Mouse (Mus musculus): ENCODE results near the gene Gm49661. TPM values are rescaled to one million over a fixed set of nuclear protein-coding genes. Genes with fewer than 3 reads are reported as not detected.

Gm49661 gene
- polyA plus RNA-seq, 1 experiment: not detected

DNA sequence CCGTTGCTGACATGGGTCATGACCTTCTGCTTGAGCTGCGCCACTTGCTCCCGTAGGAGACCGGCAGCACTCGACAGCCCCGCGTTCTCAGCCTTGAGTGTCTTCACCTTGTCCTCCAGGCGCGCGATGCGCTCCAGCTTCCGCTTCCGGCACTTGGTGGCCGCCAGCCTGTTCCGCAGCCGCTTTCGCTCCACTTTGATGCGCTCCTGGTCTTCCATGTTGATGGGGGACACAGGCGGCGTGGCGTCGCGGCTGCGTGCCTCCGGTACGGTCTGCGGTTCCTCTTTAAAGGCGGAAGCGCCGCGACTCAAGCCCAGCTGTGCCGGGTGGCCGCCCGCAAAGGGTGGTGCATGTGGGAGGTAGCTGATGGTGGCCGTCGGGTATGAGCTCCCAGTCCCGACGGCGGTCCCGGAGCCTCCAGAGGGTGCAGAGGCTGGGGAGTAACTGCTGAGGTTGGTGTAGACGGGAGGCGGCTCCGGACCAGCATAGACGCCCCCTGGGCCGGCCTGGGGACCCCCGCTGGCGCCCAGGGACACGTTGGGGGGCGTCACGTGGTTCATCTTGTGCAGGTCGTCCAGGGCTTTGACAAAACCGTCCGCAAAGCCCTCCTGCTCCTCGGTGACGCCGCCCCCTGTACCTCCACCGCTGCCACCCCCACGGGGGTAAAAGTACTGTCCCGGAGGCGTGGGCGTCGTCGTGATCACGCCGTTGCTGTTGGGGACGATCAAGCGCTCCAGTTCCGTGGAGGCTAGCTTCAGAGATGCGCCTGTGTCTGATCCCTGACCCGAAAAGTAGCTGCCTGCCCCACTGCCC lies 8.4 kb upstream of the Gm49661 start:
- peaks cover 31% of the 10 kb centered on the region for H3K4me1 ChIP-seq (ENCODE audit: control insufficient read depth, insufficient read depth, low read length)
- peak overlapping the region; percentile 88 for H3K27ac ChIP-seq (ENCODE audit: insufficient read depth, low read depth, low read length)
- peak overlapping the region; percentile 89 for H3K4me3 ChIP-seq (ENCODE audit: insufficient read depth, low read length)
- TF ChIP-seq CTCF (IDR thresholded peaks at IDR 0.05; ENCODE audit: low read depth, low read length) (no peak), POLR2A (IDR thresholded peaks at IDR 0.05; ENCODE audit: borderline replicate concordance, low read depth, low read length) (no peak)

DNA sequence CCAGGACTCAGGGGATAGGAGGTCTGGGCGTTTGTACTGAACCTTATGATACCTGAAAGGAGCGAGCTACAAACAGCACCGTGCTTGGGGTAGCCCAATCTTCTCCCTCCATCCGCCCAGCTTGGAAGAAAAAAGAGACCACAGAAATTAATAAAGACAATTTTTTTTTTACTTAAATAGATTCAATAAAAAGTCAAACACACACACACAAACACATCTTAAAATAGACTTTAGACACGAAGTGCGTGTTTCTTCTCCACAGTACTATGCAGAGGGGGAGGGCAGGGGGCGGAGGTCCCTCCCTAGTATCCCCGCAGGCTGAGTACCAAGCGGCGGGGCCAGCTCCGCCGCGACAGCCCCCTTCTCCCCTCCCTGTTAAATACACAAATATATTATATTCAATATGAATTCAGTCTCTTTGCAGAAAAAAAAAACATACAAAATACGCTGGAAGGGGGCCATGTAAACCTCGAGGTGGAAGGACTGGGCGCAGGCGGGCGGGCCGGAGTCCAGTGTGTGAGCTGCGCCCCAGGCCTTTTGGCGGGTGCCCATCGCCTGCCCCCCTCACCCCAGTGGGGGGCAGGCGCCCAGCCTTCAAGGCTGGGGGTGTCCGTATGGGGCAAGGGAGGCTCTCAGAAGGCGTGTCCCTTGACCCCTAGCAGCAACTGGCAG lies 7.7 kb upstream of the Gm49661 start:
- TF ChIP-seq CTCF (IDR thresholded peaks at IDR 0.05; ENCODE audit: low read depth, low read length): no peak
- Histone ChIP-seq H3K4me1 (ENCODE audit: control insufficient read depth, insufficient read depth, low read length) (peaks cover 24% of the 10 kb centered on the region), H3K4me3 (ENCODE audit: insufficient read depth, low read length) (peak overlapping the region; percentile 89), H3K27ac (ENCODE audit: insufficient read depth, low read depth, low read length) (peak overlapping the region; percentile 88)

GRCm38 (mm10) chr8:84976031-84976762 lies 7.0 kb upstream of the Gm49661 start:
- peak overlapping the region; percentile 88 for H3K27ac ChIP-seq (ENCODE audit: insufficient read depth, low read depth, low read length)
- H3K4me1 ChIP-seq (ENCODE audit: control insufficient read depth, insufficient read depth, low read length): peaks cover 17% of the 10 kb centered on the region
- TF ChIP-seq CTCF (IDR thresholded peaks at IDR 0.05; ENCODE audit: low read depth, low read length) (no peak), POLR2A (IDR thresholded peaks at IDR 0.05; ENCODE audit: borderline replicate concordance, low read depth, low read length) (no peak)
- H3K4me3 ChIP-seq (ENCODE audit: insufficient read depth, low read length): peak overlapping the region; percentile 89

DNA sequence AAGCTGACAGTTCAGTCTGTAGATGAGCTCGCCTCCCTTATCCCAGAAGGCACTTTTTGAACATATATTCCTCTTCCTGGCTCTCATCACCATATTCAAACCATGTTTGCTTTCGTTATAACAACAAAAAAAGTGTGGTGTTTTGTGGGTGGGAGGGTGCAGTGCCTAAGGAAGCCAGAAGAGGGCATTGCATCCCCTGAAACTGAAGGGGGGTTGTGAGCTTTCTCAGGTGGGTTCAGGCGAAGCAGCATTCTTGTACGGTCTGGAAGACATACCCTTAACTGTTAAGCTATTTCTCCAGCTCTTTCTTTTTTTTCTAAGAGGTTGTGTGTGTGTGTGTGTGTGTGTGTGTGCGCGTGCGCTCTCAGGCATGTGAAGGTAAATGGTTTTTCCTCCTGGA lies 6.2 kb upstream of the Gm49661 start:
- peaks cover 12% of the 10 kb centered on the region for H3K4me1 ChIP-seq (ENCODE audit: control insufficient read depth, insufficient read depth, low read length)
- H3K27ac ChIP-seq (ENCODE audit: insufficient read depth, low read depth, low read length): peak overlapping the region; percentile 56; the same call in 1 of the 2 replicates
- peak overlapping the region; percentile 89 for H3K4me3 ChIP-seq (ENCODE audit: insufficient read depth, low read length)

GRCm38 (mm10) chr8:84974543-84975142 lies 5.4 kb upstream of the Gm49661 start:
- Histone ChIP-seq H3K27ac (ENCODE audit: insufficient read depth, low read depth, low read length) (peak overlapping the region; percentile 14; the same call in 1 of the 2 replicates), H3K4me1 (ENCODE audit: control insufficient read depth, insufficient read depth, low read length) (peaks cover 12% of the 10 kb centered on the region), H3K4me3 (ENCODE audit: insufficient read depth, low read length) (0 out of 2 replicates have a peak overlapping the region, but pooled peaks have one; percentile 5)
- TF ChIP-seq CTCF (IDR thresholded peaks at IDR 0.05; ENCODE audit: low read depth, low read length): no peak
- TF ChIP-seq POLR2A (IDR thresholded peaks at IDR 0.05; ENCODE audit: borderline replicate concordance, low read depth, low read length): no peak

More for the DNA sequence above, 6.2 kb upstream of the Gm49661 start:
- TF ChIP-seq CTCF (IDR thresholded peaks at IDR 0.05; ENCODE audit: low read depth, low read length) (peak; percentile 78), POLR2A (IDR thresholded peaks at IDR 0.05; ENCODE audit: borderline replicate concordance, low read depth, low read length) (no peak)

- Histone ChIP-seq H3K4me1 (ENCODE audit: control insufficient read depth, insufficient read depth, low read length) (peaks cover 10% of the 10 kb centered on the region), H3K27ac (ENCODE audit: insufficient read depth, low read depth, low read length) (no peak overlapping the region), H3K4me3 (ENCODE audit: insufficient read depth, low read length) (no peak overlapping the region)
- no peak for TF ChIP-seq POLR2A (IDR thresholded peaks at IDR 0.05; ENCODE audit: borderline replicate concordance, low read depth, low read length)
- no peak for TF ChIP-seq CTCF (IDR thresholded peaks at IDR 0.05; ENCODE audit: low read depth, low read length)
Observed at GRCm38 (mm10) chr8:84973803-84974542, 4.7 kb upstream of the Gm49661 start.

- H3K4me3 ChIP-seq (ENCODE audit: insufficient read depth, low read length): no peak overlapping the region
- peaks cover 8% of the 10 kb centered on the region for H3K4me1 ChIP-seq (ENCODE audit: control insufficient read depth, insufficient read depth, low read length)
- H3K27ac ChIP-seq (ENCODE audit: insufficient read depth, low read depth, low read length): no peak overlapping the region
- no peak for TF ChIP-seq POLR2A (IDR thresholded peaks at IDR 0.05; ENCODE audit: borderline replicate concordance, low read depth, low read length)
- no peak for TF ChIP-seq CTCF (IDR thresholded peaks at IDR 0.05; ENCODE audit: low read depth, low read length)
Observed at GRCm38 (mm10) chr8:84973079-84973478, 3.8 kb upstream of the Gm49661 start.

DNA sequence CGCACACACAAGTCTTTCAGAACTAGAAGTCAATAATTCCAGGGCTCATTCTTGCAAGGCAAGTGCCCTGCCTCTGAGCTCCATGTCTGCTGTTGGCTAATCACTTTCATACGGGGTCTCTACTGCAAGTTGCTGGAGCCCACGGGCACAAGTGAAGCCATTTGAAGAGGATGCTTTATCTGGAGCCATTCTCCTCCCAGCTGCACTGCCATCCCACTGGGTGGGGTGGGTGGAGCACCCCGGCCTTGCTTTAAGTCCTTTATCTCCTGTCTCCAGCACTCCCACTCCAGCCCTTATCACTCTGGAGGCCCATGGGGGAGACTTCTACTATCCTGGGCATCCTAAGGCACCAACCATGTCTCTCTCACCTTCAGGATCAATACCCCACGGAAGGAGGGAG lies 1.7 kb upstream of the Gm49661 start:
- H3K4me1 ChIP-seq (ENCODE audit: control insufficient read depth, insufficient read depth, low read length): peaks cover 26% of the 10 kb centered on the region
- TF ChIP-seq CTCF (IDR thresholded peaks at IDR 0.05; ENCODE audit: low read depth, low read length): no peak
- TF ChIP-seq POLR2A (IDR thresholded peaks at IDR 0.05; ENCODE audit: borderline replicate concordance, low read depth, low read length): no peak
- H3K4me3 ChIP-seq (ENCODE audit: insufficient read depth, low read length): peak overlapping the region; percentile 80
- H3K27ac ChIP-seq (ENCODE audit: insufficient read depth, low read depth, low read length): no peak overlapping the region

All from bone marrow macrophage, adult 2 months (primary cell).